In the genomic region with DNA sequence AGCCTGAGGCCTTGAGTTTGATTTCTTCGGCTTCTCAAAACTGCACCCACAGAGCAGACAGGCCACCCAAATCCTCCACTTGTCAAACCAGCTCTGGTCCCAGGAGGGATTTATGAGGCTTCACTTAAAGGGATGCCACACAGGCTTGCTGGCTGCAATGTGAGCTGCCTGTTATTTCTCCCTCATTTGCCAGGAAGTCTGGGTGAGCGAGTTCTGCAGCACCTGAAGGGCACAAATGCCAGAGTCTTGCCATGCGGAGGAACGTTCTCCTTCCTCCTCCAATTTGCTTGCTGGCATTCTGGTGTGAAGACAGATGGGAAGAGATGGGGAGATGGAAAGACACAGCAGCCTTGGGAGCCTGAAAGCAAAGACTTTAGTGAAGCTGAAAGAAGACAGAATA, we compare ENCODE assay signal across 11 mouse cellular contexts.
DNase-seq lines count a peak whose midpoint lies in the region; ATAC-seq and TF ChIP-seq lines count a peak whose summit lies in the region.
"Had no signal": no experiment of that assay in that cellular context is flagged by ENCODE, and none has a peak within 500 bp of the region (broad histone marks: within the 10 kb centered on the region; RNA-seq: fewer than 3 reads in every experiment).

No protein-coding gene starts in this region.

- TF ChIP-seq CTCF in kidney, postnatal 0 days (IDR thresholded peaks at IDR 0.05; ENCODE audit: low read depth), result no peak
- no peak for TF ChIP-seq CTCF in kidney, adult 2 months (conservative IDR thresholded peaks at IDR 0.05; ENCODE audit: insufficient read depth, insufficient read length, low read depth, low read length)

- no peak overlapping the region for H3K4me2 ChIP-seq in kidney, postnatal 0 days (ENCODE audit: low read length)
- H3K4me2 ChIP-seq: hindbrain, embryonic 12.5 days; liver, embryonic 13.5 days had no signal

- DNase-seq in kidney, postnatal 0 days (ENCODE audit: low spot score), result peak; percentile 40
- DNase-seq in kidney, adult 2 months, result no peak
- peak; percentile 68 to 72 for DNase-seq in cerebellum, adult 18-20 months
- DNase-seq in cerebellum, postnatal 14 days, result peak; percentile 49 to 76
- DNase-seq in left cerebral cortex, postnatal 25 days (ENCODE audit: low spot score in 2 of 2), result peak; percentile 20 to 66
- no peak for DNase-seq in Muller cell, postnatal 12 days (ENCODE audit: inconsistent ontology term)
- no peak for DNase-seq in testis, postnatal 10 days (ENCODE audit: low spot score)
- DNase-seq: heart, adult 18-20 months; liver, embryonic 13.5 days had no signal

- no peak for TF ChIP-seq POLR2A in kidney, adult 2 months (IDR thresholded peaks at IDR 0.05; ENCODE audit: low read depth, low read length)

- H3K36me3 ChIP-seq in kidney, postnatal 0 days (ENCODE audit: insufficient read depth, low read length), result no peaks in the 10 kb centered on the region
- H3K36me3 ChIP-seq in kidney, adult 2 months (ENCODE audit: control insufficient read depth, insufficient read depth, low read length), result no peaks in the 10 kb centered on the region
- H3K36me3 ChIP-seq: hindbrain, embryonic 12.5 days; liver, embryonic 13.5 days had no signal

- H3K9me3 ChIP-seq in kidney, postnatal 0 days (replicated peaks; ENCODE audit: low read length), result no peaks in the 10 kb centered on the region
- H3K9me3 ChIP-seq: hindbrain, embryonic 12.5 days; liver, embryonic 13.5 days had no signal

- H3K27me3 ChIP-seq in kidney, postnatal 0 days (ENCODE audit: insufficient read depth, low read length), result no peaks in the 10 kb centered on the region
- H3K27me3 ChIP-seq in kidney, adult 2 months (replicated peaks; ENCODE audit: control insufficient read depth, insufficient read depth, low read length), result no peaks in the 10 kb centered on the region
- H3K27me3 ChIP-seq: hindbrain, embryonic 12.5 days; liver, embryonic 13.5 days had no signal

- 0 out of 2 replicates have a peak, but pooled peaks cover 3% of the 10 kb centered on the region for H3K4me1 ChIP-seq in kidney, postnatal 0 days (replicated peaks; ENCODE audit: insufficient read depth, low read length)
- no peaks in the 10 kb centered on the region for H3K4me1 ChIP-seq in kidney, adult 2 months (ENCODE audit: control insufficient read depth, insufficient read depth, low read length)
- H3K4me1 ChIP-seq: hindbrain, embryonic 12.5 days; liver, embryonic 13.5 days had no signal

- intact Hi-C loops in left cerebral cortex, postnatal 25 days (cut with DNase I), result no loop called here

- 26% methylated on average over 4 of the region's 4 CpGs for WGBS in kidney, postnatal 0 days
- WGBS in kidney, adult 2 months, result 43% methylated on average over 4 of the region's 4 CpGs

- 0 out of 2 replicates have a peak overlapping the region, but pooled peaks have one; percentile 13 for H3K27ac ChIP-seq in kidney, postnatal 0 days
- H3K27ac ChIP-seq in kidney, adult 2 months (ENCODE audit: insufficient read depth, low read depth, low read length), result no peak overlapping the region
- H3K27ac ChIP-seq: hindbrain, embryonic 12.5 days; liver, embryonic 13.5 days; stomach, postnatal 0 days had no signal

- no peak for ATAC-seq in kidney, postnatal 0 days (replicated peaks; ENCODE audit: low FRiP score, low read depth)

- H3K9ac ChIP-seq in kidney, postnatal 0 days (ENCODE audit: low read depth, low read length), result no peak overlapping the region
- H3K9ac ChIP-seq: hindbrain, embryonic 12.5 days; liver, embryonic 13.5 days had no signal

- H3K4me3 ChIP-seq in kidney, postnatal 0 days (replicated peaks; ENCODE audit: low read depth, low read length), result no peak overlapping the region
- H3K4me3 ChIP-seq in kidney, adult 2 months (ENCODE audit: insufficient read depth, low read depth, low read length), result no peak overlapping the region
- H3K4me3 ChIP-seq: hindbrain, embryonic 12.5 days; liver, embryonic 13.5 days had no signal

Comparison
In these comparisons a context has a peak if more than half of its experiments do, and no peak if none do; other contexts are left out.
1. DNase-seq: peak in kidney, postnatal 0 days (single experiment), cerebellum, adult 18-20 months (2 of 2), cerebellum, postnatal 14 days (2 of 2) and left cerebral cortex, postnatal 25 days (2 of 2); none in kidney, adult 2 months (single experiment), Muller cell, postnatal 12 days (single experiment) and testis, postnatal 10 days (single experiment).